Mouse (Mus musculus): ENCODE results near the gene Map4k1. TPM values are rescaled to one million over a fixed set of nuclear protein-coding genes. Genes with fewer than 3 reads are reported as not detected.

The Map4k1 gene
- total and polyA plus RNA-seq, 2 experiments from 2014 or later: 1.4 TPM; not detected in 1

- Histone ChIP-seq H3K9ac (replicated peaks; ENCODE audit: low read depth, low read length) (no peak overlapping the region), H3K27me3 (ENCODE audit: control insufficient read depth, insufficient read depth, low read length) (peaks cover 31% of the 10 kb centered on the region), H3K4me1 (ENCODE audit: control insufficient read depth, insufficient read depth) (peaks cover 7% of the 10 kb centered on the region; the same call in 1 of the 2 replicates), H3K27ac (ENCODE audit: low read depth) (no peak overlapping the region), H3K36me3 (replicated peaks; ENCODE audit: control insufficient read depth, insufficient read depth, low read length) (no peaks in the 10 kb centered on the region), H3K9me3 (replicated peaks; ENCODE audit: control insufficient read depth, low read length) (0 out of 2 replicates have a peak, but pooled peaks cover 5% of the 10 kb centered on the region), H3K4me2 (ENCODE audit: low read depth, low read length) (no peak overlapping the region), H3K4me3 (ENCODE audit: low read depth, low read length) (no peak overlapping the region)
- ATAC-seq (ENCODE audit: insufficient read depth, low read depth) (no peak), DNase-seq (ENCODE audit: low spot score) (no peak)
- WGBS: 40% methylated on average over 9 of the region's 9 CpGs
- TF ChIP-seq CTCF (IDR thresholded peaks at IDR 0.05; ENCODE audit: low read depth): no peak
- no peak for TF ChIP-seq EP300 (IDR thresholded peaks at IDR 0.05; ENCODE audit: low read depth)
These were observed 62.5 kb downstream of the Map4k1 start for GRCm38 (mm10) chr7:29044302-29044701.

DNA sequence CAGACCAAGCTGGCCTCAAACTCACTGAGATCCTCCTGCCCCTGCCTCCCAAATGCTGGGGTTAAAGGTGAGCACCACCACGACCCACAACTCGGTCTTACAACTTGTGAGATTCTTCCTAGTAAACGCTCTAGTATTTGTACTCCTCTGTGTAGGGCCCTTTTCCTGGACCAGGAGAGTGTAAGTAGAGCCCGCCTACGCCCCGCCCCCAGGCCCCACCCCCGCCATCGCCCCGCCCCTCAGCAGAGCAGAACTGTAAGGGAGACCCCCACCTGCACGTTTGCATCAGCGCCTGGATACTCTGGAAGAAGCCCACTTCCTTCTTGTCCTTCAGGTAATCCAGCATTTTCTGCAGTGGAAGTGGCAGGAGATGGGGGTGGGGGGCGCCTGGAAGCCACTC is 64.7 kb downstream of the Map4k1 start:
- H3K9ac ChIP-seq (replicated peaks; ENCODE audit: low read depth, low read length): no peak overlapping the region

DNA sequence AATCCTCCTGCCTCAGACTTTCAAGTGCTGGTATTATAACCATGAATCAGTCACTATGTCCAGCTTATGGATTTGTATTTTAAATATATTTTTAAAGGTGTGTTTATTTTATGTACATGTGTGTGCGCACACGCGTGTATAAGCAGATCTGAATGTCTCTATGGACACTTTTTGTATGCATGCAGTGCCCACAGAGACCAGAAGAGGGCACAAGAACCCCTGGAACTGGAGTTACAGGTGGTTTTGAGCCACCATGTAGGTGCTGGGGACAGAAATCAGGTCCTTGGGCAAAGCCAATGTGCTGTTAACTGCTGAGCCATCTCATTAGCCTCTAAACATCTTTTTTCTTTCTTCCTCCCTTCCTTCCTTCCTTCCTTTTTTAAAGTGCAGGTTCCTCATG is 66.2 kb downstream of the Map4k1 start:
- Histone ChIP-seq H3K36me3 (replicated peaks; ENCODE audit: control insufficient read depth, insufficient read depth, low read length) (no peaks in the 10 kb centered on the region), H3K9ac (replicated peaks; ENCODE audit: low read depth, low read length) (no peak overlapping the region), H3K27ac (ENCODE audit: low read depth) (no peak overlapping the region), H3K4me1 (ENCODE audit: control insufficient read depth, insufficient read depth) (no peaks in the 10 kb centered on the region), H3K9me3 (replicated peaks; ENCODE audit: control insufficient read depth, low read length) (0 out of 2 replicates have a peak, but pooled peaks cover 5% of the 10 kb centered on the region), H3K27me3 (ENCODE audit: control insufficient read depth, insufficient read depth, low read length) (peaks cover 51% of the 10 kb centered on the region), H3K4me2 (ENCODE audit: low read depth, low read length) (no peak overlapping the region), H3K4me3 (ENCODE audit: low read depth, low read length) (no peak overlapping the region)
- 83% methylated on average over 3 of the region's 3 CpGs for WGBS
- TF ChIP-seq EP300 (IDR thresholded peaks at IDR 0.05; ENCODE audit: low read depth): no peak
- no peak; the same call in 1 of the 2 replicates for TF ChIP-seq CTCF (IDR thresholded peaks at IDR 0.05; ENCODE audit: low read depth)
- ATAC-seq (ENCODE audit: insufficient read depth, low read depth) (no peak), DNase-seq (ENCODE audit: low spot score) (no peak)

More for the DNA sequence above, 64.7 kb downstream of the Map4k1 start:
- Histone ChIP-seq H3K27me3 (ENCODE audit: control insufficient read depth, insufficient read depth, low read length) (peaks cover 35% of the 10 kb centered on the region), H3K27ac (ENCODE audit: low read depth) (no peak overlapping the region), H3K4me1 (ENCODE audit: control insufficient read depth, insufficient read depth) (no peaks in the 10 kb centered on the region), H3K4me2 (ENCODE audit: low read depth, low read length) (no peak overlapping the region), H3K4me3 (ENCODE audit: low read depth, low read length) (no peak overlapping the region), H3K36me3 (replicated peaks; ENCODE audit: control insufficient read depth, insufficient read depth, low read length) (no peaks in the 10 kb centered on the region), H3K9me3 (replicated peaks; ENCODE audit: control insufficient read depth, low read length) (0 out of 2 replicates have a peak, but pooled peaks cover 5% of the 10 kb centered on the region)
- ATAC-seq (ENCODE audit: insufficient read depth, low read depth): no peak
- TF ChIP-seq CTCF (IDR thresholded peaks at IDR 0.05; ENCODE audit: low read depth) (no peak), EP300 (IDR thresholded peaks at IDR 0.05; ENCODE audit: low read depth) (no peak)
- DNase-seq (ENCODE audit: low spot score): no peak
- 9% methylated on average over 10 of the region's 12 CpGs for WGBS

DNA sequence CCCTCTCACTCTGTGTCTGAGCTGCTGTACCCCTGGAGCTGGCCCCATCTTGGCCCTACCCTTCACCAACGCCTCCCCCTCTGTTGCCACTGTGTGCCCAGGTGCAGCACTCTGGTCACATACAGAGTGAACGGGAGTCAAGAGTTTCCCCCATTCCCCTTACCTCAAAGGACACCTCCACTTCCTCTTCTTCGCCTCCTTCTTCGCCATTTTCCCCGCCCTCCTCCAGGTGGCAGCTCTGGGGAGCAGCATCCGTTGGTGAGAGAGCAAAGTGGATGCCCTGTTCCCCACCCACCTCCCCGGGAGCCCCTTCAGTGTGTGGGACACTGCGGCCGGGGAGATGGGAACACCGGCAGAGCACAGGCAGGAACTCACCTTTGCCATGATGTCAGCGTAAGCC is 66.8 kb downstream of the Map4k1 start:
- 73% methylated on average over 11 of the region's 11 CpGs for WGBS
- peaks cover 56% of the 10 kb centered on the region for H3K27me3 ChIP-seq (ENCODE audit: control insufficient read depth, insufficient read depth, low read length)

DNA sequence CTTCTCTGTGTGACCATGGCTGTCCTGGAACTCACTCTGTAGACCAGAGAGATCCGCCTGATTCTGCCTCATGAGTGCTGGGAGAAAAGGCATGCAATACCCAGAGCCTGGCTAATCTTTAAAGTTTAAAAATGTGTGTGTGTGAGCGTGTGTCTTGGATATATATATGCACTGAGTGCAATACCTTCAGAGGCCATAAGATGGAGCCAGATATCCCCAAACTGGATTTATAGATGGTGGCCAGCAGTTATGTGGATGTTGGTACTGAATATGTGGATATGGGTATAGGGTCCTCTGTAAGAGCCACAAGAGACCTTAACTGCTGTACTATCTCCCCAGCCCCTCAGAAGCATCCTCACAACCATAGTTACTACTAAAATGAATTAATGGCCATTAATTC is 68.9 kb downstream of the Map4k1 start:
- H3K4me2 ChIP-seq (ENCODE audit: low read depth, low read length): no peak overlapping the region
- H3K4me1 ChIP-seq (ENCODE audit: control insufficient read depth, insufficient read depth): no peaks in the 10 kb centered on the region
- ATAC-seq (ENCODE audit: insufficient read depth, low read depth) (no peak), DNase-seq (ENCODE audit: low spot score) (no peak)
- H3K4me3 ChIP-seq (ENCODE audit: low read depth, low read length): no peak overlapping the region
- H3K36me3 ChIP-seq (replicated peaks; ENCODE audit: control insufficient read depth, insufficient read depth, low read length): no peaks in the 10 kb centered on the region
- WGBS: 39% methylated on average over 2 of the region's 2 CpGs
- H3K9ac ChIP-seq (replicated peaks; ENCODE audit: low read depth, low read length): no peak overlapping the region
- H3K9me3 ChIP-seq (replicated peaks; ENCODE audit: control insufficient read depth, low read length): 0 out of 2 replicates have a peak, but pooled peaks cover 5% of the 10 kb centered on the region
- peaks cover 60% of the 10 kb centered on the region for H3K27me3 ChIP-seq (ENCODE audit: control insufficient read depth, insufficient read depth, low read length)
- no peak overlapping the region for H3K27ac ChIP-seq (ENCODE audit: low read depth)
- TF ChIP-seq CTCF (IDR thresholded peaks at IDR 0.05; ENCODE audit: low read depth): peak; percentile 66
- TF ChIP-seq EP300 (IDR thresholded peaks at IDR 0.05; ENCODE audit: low read depth): no peak

More for the DNA sequence above, 66.8 kb downstream of the Map4k1 start:
- no peak overlapping the region for H3K9ac ChIP-seq (replicated peaks; ENCODE audit: low read depth, low read length)
- TF ChIP-seq EP300 (IDR thresholded peaks at IDR 0.05; ENCODE audit: low read depth) (no peak), CTCF (IDR thresholded peaks at IDR 0.05; ENCODE audit: low read depth) (no peak)
- 0 out of 2 replicates have a peak, but pooled peaks cover 5% of the 10 kb centered on the region for H3K9me3 ChIP-seq (replicated peaks; ENCODE audit: control insufficient read depth, low read length)
- ATAC-seq (ENCODE audit: insufficient read depth, low read depth): no peak
- H3K4me2 ChIP-seq (ENCODE audit: low read depth, low read length): no peak overlapping the region
- H3K27ac ChIP-seq (ENCODE audit: low read depth): no peak overlapping the region
- H3K4me1 ChIP-seq (ENCODE audit: control insufficient read depth, insufficient read depth): no peaks in the 10 kb centered on the region
- no peak for DNase-seq (ENCODE audit: low spot score)
- no peak overlapping the region for H3K4me3 ChIP-seq (ENCODE audit: low read depth, low read length)
- H3K36me3 ChIP-seq (replicated peaks; ENCODE audit: control insufficient read depth, insufficient read depth, low read length): no peaks in the 10 kb centered on the region

DNA sequence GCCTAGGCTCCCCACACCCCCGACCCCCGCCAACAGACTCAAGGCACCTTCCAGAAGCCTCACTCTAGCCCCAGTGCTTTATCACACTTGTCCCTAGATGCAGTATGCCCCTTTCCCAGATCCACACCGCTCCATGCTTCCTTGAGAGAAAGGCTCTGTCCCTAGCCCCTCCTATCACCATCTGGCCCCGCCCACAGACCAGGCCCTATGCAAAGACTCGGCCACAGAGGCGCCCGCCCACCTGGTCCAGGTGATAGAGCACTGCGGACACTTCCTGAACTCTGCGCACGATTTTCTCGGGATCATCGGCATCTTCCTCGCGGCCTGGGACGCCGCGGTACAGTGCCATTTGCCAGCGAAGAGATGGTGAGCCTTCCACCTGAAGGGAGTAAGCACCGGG is 71.0 kb downstream of the Map4k1 start:
- TF ChIP-seq CTCF (IDR thresholded peaks at IDR 0.05; ENCODE audit: low read depth): no peak
- no peak for TF ChIP-seq EP300 (IDR thresholded peaks at IDR 0.05; ENCODE audit: low read depth)
- no peak overlapping the region for H3K4me3 ChIP-seq (ENCODE audit: low read depth, low read length)

More for the DNA sequence above, 71.0 kb downstream of the Map4k1 start:
- H3K4me2 ChIP-seq (ENCODE audit: low read depth, low read length): no peak overlapping the region
- H3K9ac ChIP-seq (replicated peaks; ENCODE audit: low read depth, low read length): no peak overlapping the region
- H3K36me3 ChIP-seq (replicated peaks; ENCODE audit: control insufficient read depth, insufficient read depth, low read length): no peaks in the 10 kb centered on the region
- ATAC-seq (ENCODE audit: insufficient read depth, low read depth): no peak
- no peak for DNase-seq (ENCODE audit: low spot score)
- H3K9me3 ChIP-seq (replicated peaks; ENCODE audit: control insufficient read depth, low read length): 0 out of 2 replicates have a peak, but pooled peaks cover 5% of the 10 kb centered on the region
- H3K4me1 ChIP-seq (ENCODE audit: control insufficient read depth, insufficient read depth): no peaks in the 10 kb centered on the region
- H3K27me3 ChIP-seq (ENCODE audit: control insufficient read depth, insufficient read depth, low read length): peaks cover 74% of the 10 kb centered on the region
- WGBS: 3% methylated on average over 19 of the region's 19 CpGs
- no peak overlapping the region for H3K27ac ChIP-seq (ENCODE audit: low read depth)

Small RNAs within 50 kb of the gene (microRNA-seq; reads per million reads assigned to microRNA genes)
- not detected for gene Gm44408

Other genes with a start within 250 kb of the Map4k1 start
- gene Mrps12, start 240.2 kb upstream of the Map4k1 start, total RNA-seq (2014; rRNA removed; ENCODE audit: low replicate concordance): 73.9 and 95.4 TPM in 2 replicates
- 133 and 134 TPM in 2 replicates for gene Mrps12, start 240.2 kb upstream of the Map4k1 start, polyA plus RNA-seq (2015; fragmentation: Nextera tagmentation; extraction: Ambion mirVana)
- 22.6 and 33.4 TPM in 2 replicates for gene Sars2, start 240.1 kb upstream of the Map4k1 start, total RNA-seq (2014; rRNA removed; ENCODE audit: low replicate concordance)
- 15.8 and 17.0 TPM in 2 replicates for gene Sars2, start 240.1 kb upstream of the Map4k1 start, polyA plus RNA-seq (2015; fragmentation: Nextera tagmentation; extraction: Ambion mirVana)
- gene Ccer2, start 225.9 kb upstream of the Map4k1 start, total RNA-seq (2014; rRNA removed; ENCODE audit: low replicate concordance): not detected in 2 replicates
- gene Ccer2, start 225.9 kb upstream of the Map4k1 start, polyA plus RNA-seq (2015; fragmentation: Nextera tagmentation; extraction: Ambion mirVana): not detected in 2 replicates
- 44.7 and 53.0 TPM in 2 replicates for gene Sirt2, start 215.3 kb upstream of the Map4k1 start, total RNA-seq (2014; rRNA removed; ENCODE audit: low replicate concordance)
- gene Sirt2, start 215.3 kb upstream of the Map4k1 start, polyA plus RNA-seq (2015; fragmentation: Nextera tagmentation; extraction: Ambion mirVana): 60.6 and 61.0 TPM in 2 replicates
- 3.5 and 16.1 TPM in 2 replicates for gene Nfkbib, start 214.5 kb upstream of the Map4k1 start, total RNA-seq (2014; rRNA removed; ENCODE audit: low replicate concordance)
- 25.7 and 26.7 TPM in 2 replicates for gene Nfkbib, start 214.5 kb upstream of the Map4k1 start, polyA plus RNA-seq (2015; fragmentation: Nextera tagmentation; extraction: Ambion mirVana)
- gene Rinl, start 193.1 kb upstream of the Map4k1 start, total RNA-seq (2014; rRNA removed; ENCODE audit: low replicate concordance): 2.1 and 2.7 TPM in 2 replicates
- gene Rinl, start 193.1 kb upstream of the Map4k1 start, polyA plus RNA-seq (2015; fragmentation: Nextera tagmentation; extraction: Ambion mirVana): 2.3 and 2.4 TPM in 2 replicates
- 259 and 275 TPM in 2 replicates for gene Hnrnpl, start 173.5 kb upstream of the Map4k1 start, total RNA-seq (2014; rRNA removed; ENCODE audit: low replicate concordance)
- 149 and 171 TPM in 2 replicates for gene Hnrnpl, start 173.5 kb upstream of the Map4k1 start, polyA plus RNA-seq (2015; fragmentation: Nextera tagmentation; extraction: Ambion mirVana)
- gene Ech1, start 156.8 kb upstream of the Map4k1 start, total RNA-seq (2014; rRNA removed; ENCODE audit: low replicate concordance): 483 and 823 TPM in 2 replicates
- gene Ech1, start 156.8 kb upstream of the Map4k1 start, polyA plus RNA-seq (2015; fragmentation: Nextera tagmentation; extraction: Ambion mirVana): 806 and 928 TPM in 2 replicates
- 2.3 and 24.1 TPM in 2 replicates for gene Lgals4, start 148.2 kb upstream of the Map4k1 start, total RNA-seq (2014; rRNA removed; ENCODE audit: low replicate concordance)
- 30.9 and 36.0 TPM in 2 replicates for gene Lgals4, start 148.2 kb upstream of the Map4k1 start, polyA plus RNA-seq (2015; fragmentation: Nextera tagmentation; extraction: Ambion mirVana)
- gene Lgals7, start 118.2 kb upstream of the Map4k1 start, total RNA-seq (2014; rRNA removed; ENCODE audit: low replicate concordance): 5.0 TPM in 1 of 2 replicates, not detected in the other
- gene Lgals7, start 118.2 kb upstream of the Map4k1 start, polyA plus RNA-seq (2015; fragmentation: Nextera tagmentation; extraction: Ambion mirVana): 2.2 and 3.9 TPM in 2 replicates
- not detected in 2 replicates for gene Capn12, start 100.6 kb upstream of the Map4k1 start, total RNA-seq (2014; rRNA removed; ENCODE audit: low replicate concordance)
- 0.26 TPM in 2 replicates for gene Capn12, start 100.6 kb upstream of the Map4k1 start, polyA plus RNA-seq (2015; fragmentation: Nextera tagmentation; extraction: Ambion mirVana)
- 120 and 139 TPM in 2 replicates for gene Actn4, start 19.7 kb upstream of the Map4k1 start, total RNA-seq (2014; rRNA removed; ENCODE audit: low replicate concordance)
- 135 and 171 TPM in 2 replicates for gene Actn4, start 19.7 kb upstream of the Map4k1 start, polyA plus RNA-seq (2015; fragmentation: Nextera tagmentation; extraction: Ambion mirVana)
- 366 and 476 TPM in 2 replicates for gene Eif3k, start 186 bp upstream of the Map4k1 start, total RNA-seq (2014; rRNA removed; ENCODE audit: low replicate concordance)
- 261 and 264 TPM in 2 replicates for gene Eif3k, start 186 bp upstream of the Map4k1 start, polyA plus RNA-seq (2015; fragmentation: Nextera tagmentation; extraction: Ambion mirVana)
- gene Ryr1, start 143.1 kb downstream of the Map4k1 start, total RNA-seq (2014; rRNA removed; ENCODE audit: low replicate concordance): 0.08 and 0.15 TPM in 2 replicates
- gene Ryr1, start 143.1 kb downstream of the Map4k1 start, polyA plus RNA-seq (2015; fragmentation: Nextera tagmentation; extraction: Ambion mirVana): 0.04 TPM in 1 of 2 replicates, not detected in the other
- gene Rasgrp4, start 152.8 kb downstream of the Map4k1 start, total RNA-seq (2014; rRNA removed; ENCODE audit: low replicate concordance): 0.19 and 1.9 TPM in 2 replicates
- 0.18 and 0.79 TPM in 2 replicates for gene Rasgrp4, start 152.8 kb downstream of the Map4k1 start, polyA plus RNA-seq (2015; fragmentation: Nextera tagmentation; extraction: Ambion mirVana)
- 24.5 and 28.1 TPM in 2 replicates for gene Fam98c, start 174.2 kb downstream of the Map4k1 start, total RNA-seq (2014; rRNA removed; ENCODE audit: low replicate concordance)
- gene Fam98c, start 174.2 kb downstream of the Map4k1 start, polyA plus RNA-seq (2015; fragmentation: Nextera tagmentation; extraction: Ambion mirVana): 23.1 and 23.2 TPM in 2 replicates
- gene Ggn, start 188.2 kb downstream of the Map4k1 start, total RNA-seq (2014; rRNA removed; ENCODE audit: low replicate concordance): 0.23 TPM in 1 of 2 replicates, not detected in the other
- 0.14 and 0.26 TPM in 2 replicates for gene Ggn, start 188.2 kb downstream of the Map4k1 start, polyA plus RNA-seq (2015; fragmentation: Nextera tagmentation; extraction: Ambion mirVana)
- 2.7 and 4.7 TPM in 2 replicates for gene Spred3, start 188.4 kb downstream of the Map4k1 start, total RNA-seq (2014; rRNA removed; ENCODE audit: low replicate concordance)
- 0.80 and 1.00 TPM in 2 replicates for gene Spred3, start 188.4 kb downstream of the Map4k1 start, polyA plus RNA-seq (2015; fragmentation: Nextera tagmentation; extraction: Ambion mirVana)
- gene Psmd8, start 198.7 kb downstream of the Map4k1 start, total RNA-seq (2014; rRNA removed; ENCODE audit: low replicate concordance): 296 and 383 TPM in 2 replicates
- gene Psmd8, start 198.7 kb downstream of the Map4k1 start, polyA plus RNA-seq (2015; fragmentation: Nextera tagmentation; extraction: Ambion mirVana): 250 and 255 TPM in 2 replicates
- gene Catsperg1, start 232.0 kb downstream of the Map4k1 start, total RNA-seq (2014; rRNA removed; ENCODE audit: low replicate concordance): 1.2 TPM in 1 of 2 replicates, not detected in the other
- 0.14 TPM in 2 replicates for gene Catsperg1, start 232.0 kb downstream of the Map4k1 start, polyA plus RNA-seq (2015; fragmentation: Nextera tagmentation; extraction: Ambion mirVana)

Measured in heart, postnatal 0 days (tissue).